Mouse (Mus musculus) liver, postnatal 0 days (tissue): ENCODE data around the gene Rnf141.

Experiments used
- CTCF ChIP-seq: sonication (generic); IDR thresholded peaks from 2 replicates; pipeline ENCODE4 v1.5.1; 2016; ENCODE audit warnings: antibody characterized with exemption, low read depth
- EP300 ChIP-seq: IDR thresholded peaks from 2 replicates; pipeline ENCODE4 v1.6.1; 2016; ENCODE audit warnings: antibody characterized with exemption, low read depth, mild to moderate bottlenecking

DNA sequence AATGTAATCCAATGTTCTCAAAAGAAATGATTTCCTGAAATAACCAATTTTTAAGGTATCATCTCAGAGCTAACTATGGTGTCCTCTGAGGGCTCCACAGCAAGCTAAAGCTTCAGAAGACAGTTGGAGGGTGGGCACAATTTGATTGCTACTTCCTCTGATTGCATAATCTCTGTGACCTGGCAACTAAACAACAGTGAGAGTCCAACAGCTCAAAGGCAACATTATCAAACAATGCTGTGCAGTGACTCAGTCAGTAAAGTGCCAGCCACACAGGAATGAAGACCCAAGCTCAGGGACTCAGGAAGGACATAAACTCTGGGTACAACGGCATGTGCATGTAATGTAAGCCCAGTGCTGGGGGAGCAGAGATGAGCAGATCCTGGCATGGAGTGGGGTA lies 11.2 kb downstream of the Rnf141 start:
- TF ChIP-seq CTCF (no peak), EP300 (no peak)
